Comparison of ENCODE assay signal across 19 mouse cellular contexts in the genomic region with DNA sequence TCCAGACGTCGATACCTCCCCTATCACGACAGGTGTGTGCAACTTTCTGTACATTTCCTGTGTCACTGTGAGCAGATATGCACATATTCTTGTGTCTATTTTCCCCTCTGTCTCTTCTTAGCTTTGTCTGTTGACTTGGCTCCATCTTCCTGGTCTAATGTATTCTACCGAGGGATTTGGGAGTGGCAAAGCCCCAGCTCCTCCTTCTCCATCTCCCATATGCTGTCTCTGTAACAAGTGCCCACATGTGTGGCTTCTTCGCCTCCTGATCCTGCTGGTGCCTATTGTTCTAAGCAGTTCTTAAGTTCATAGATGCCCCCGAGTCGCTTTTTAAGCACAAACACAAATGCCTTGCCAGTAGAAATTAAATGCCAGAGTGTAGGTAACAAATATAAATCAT.
DNase-seq lines count a peak whose midpoint lies in the region; ATAC-seq lines count a peak whose summit lies in the region.
"Had no signal": no experiment of that assay in that cellular context is flagged by ENCODE, and none has a peak within 500 bp of the region (broad histone marks: within the 10 kb centered on the region; RNA-seq: fewer than 3 reads in every experiment).

No protein-coding gene starts in this region.

- H3K36me3 ChIP-seq in hindbrain, embryonic 10.5 days, result no peaks in the 10 kb centered on the region
- no peaks in the 10 kb centered on the region for H3K36me3 ChIP-seq in hindbrain, embryonic 11.5 days (ENCODE audit: control insufficient read depth, insufficient read depth, low read length)
- no peaks in the 10 kb centered on the region for H3K36me3 ChIP-seq in neural tube, embryonic 13.5 days
- H3K36me3 ChIP-seq in neural tube, embryonic 15.5 days, result no peaks in the 10 kb centered on the region
- H3K36me3 ChIP-seq in hindbrain, embryonic 13.5 days, result no peaks in the 10 kb centered on the region
- H3K36me3 ChIP-seq: heart, embryonic 13.5 days; liver, embryonic 13.5 days; lung, embryonic 15.5 days had no signal

- no peak overlapping the region for H3K9ac ChIP-seq in hindbrain, embryonic 11.5 days (ENCODE audit: low read depth, low read length)
- no peak overlapping the region for H3K9ac ChIP-seq in neural tube, embryonic 13.5 days
- no peak overlapping the region for H3K9ac ChIP-seq in neural tube, embryonic 15.5 days (replicated peaks)
- H3K9ac ChIP-seq in hindbrain, embryonic 13.5 days, result no peak overlapping the region
- H3K9ac ChIP-seq: heart, embryonic 13.5 days; liver, embryonic 13.5 days; lung, embryonic 15.5 days had no signal

- 77% methylated on average over 7 of the region's 7 CpGs for WGBS in hindbrain, embryonic 10.5 days
- 81% methylated on average over 7 of the region's 7 CpGs for WGBS in hindbrain, embryonic 11.5 days
- 68% methylated on average over 7 of the region's 7 CpGs for WGBS in neural tube, embryonic 13.5 days
- 65% methylated on average over 7 of the region's 7 CpGs for WGBS in neural tube, embryonic 15.5 days
- 70% methylated on average over 7 of the region's 7 CpGs for WGBS in hindbrain, embryonic 13.5 days

- no peak overlapping the region for H3K4me3 ChIP-seq in hindbrain, embryonic 10.5 days
- no peak overlapping the region for H3K4me3 ChIP-seq in hindbrain, embryonic 11.5 days (ENCODE audit: low read depth, low read length)
- H3K4me3 ChIP-seq in neural tube, embryonic 13.5 days, result no peak overlapping the region
- no peak overlapping the region for H3K4me3 ChIP-seq in neural tube, embryonic 15.5 days (replicated peaks)
- H3K4me3 ChIP-seq in hindbrain, embryonic 13.5 days, result no peak overlapping the region
- H3K4me3 ChIP-seq: heart, embryonic 13.5 days; liver, embryonic 13.5 days; lung, embryonic 15.5 days had no signal

- H3K9me3 ChIP-seq in hindbrain, embryonic 10.5 days, result no peaks in the 10 kb centered on the region
- H3K9me3 ChIP-seq in hindbrain, embryonic 11.5 days (ENCODE audit: control insufficient read depth, low read length), result no peaks in the 10 kb centered on the region
- H3K9me3 ChIP-seq in neural tube, embryonic 13.5 days, result no peaks in the 10 kb centered on the region
- H3K9me3 ChIP-seq in neural tube, embryonic 15.5 days (replicated peaks), result no peaks in the 10 kb centered on the region
- H3K9me3 ChIP-seq in hindbrain, embryonic 13.5 days, result no peaks in the 10 kb centered on the region
- H3K9me3 ChIP-seq: heart, embryonic 13.5 days; liver, embryonic 13.5 days; lung, embryonic 15.5 days had no signal

- H3K27ac ChIP-seq in hindbrain, embryonic 10.5 days, result 0 out of 2 replicates have a peak overlapping the region, but pooled peaks have one; percentile 12
- no peak overlapping the region for H3K27ac ChIP-seq in hindbrain, embryonic 11.5 days (ENCODE audit: low read depth, low read length)
- peak overlapping the region; percentile 38 for H3K27ac ChIP-seq in neural tube, embryonic 13.5 days (replicated peaks)
- H3K27ac ChIP-seq in neural tube, embryonic 15.5 days (replicated peaks), result no peak overlapping the region
- peak overlapping the region; percentile 42 for H3K27ac ChIP-seq in hindbrain, embryonic 13.5 days
- H3K27ac ChIP-seq: heart, embryonic 13.5 days; liver, embryonic 13.5 days; lung, embryonic 15.5 days had no signal

- no peak overlapping the region for H3K4me2 ChIP-seq in hindbrain, embryonic 11.5 days (replicated peaks; ENCODE audit: low read depth, low read length)
- no peak overlapping the region; the same call in 1 of the 2 replicates for H3K4me2 ChIP-seq in neural tube, embryonic 13.5 days
- H3K4me2 ChIP-seq in neural tube, embryonic 15.5 days, result no peak overlapping the region
- H3K4me2 ChIP-seq in hindbrain, embryonic 13.5 days, result no peak overlapping the region
- H3K4me2 ChIP-seq: liver, embryonic 13.5 days; lung, embryonic 15.5 days had no signal

- H3K4me1 ChIP-seq in hindbrain, embryonic 10.5 days (replicated peaks), result peaks cover 33% of the 10 kb centered on the region
- H3K4me1 ChIP-seq in hindbrain, embryonic 11.5 days (replicated peaks; ENCODE audit: control insufficient read depth, insufficient read depth, low read length), result no peaks in the 10 kb centered on the region
- H3K4me1 ChIP-seq in neural tube, embryonic 13.5 days (replicated peaks), result peaks cover 49% of the 10 kb centered on the region
- peaks cover 34% of the 10 kb centered on the region for H3K4me1 ChIP-seq in neural tube, embryonic 15.5 days
- H3K4me1 ChIP-seq in hindbrain, embryonic 13.5 days (replicated peaks), result peaks cover 54% of the 10 kb centered on the region
- H3K4me1 ChIP-seq: liver, embryonic 13.5 days; lung, embryonic 15.5 days had no signal

- no peaks in the 10 kb centered on the region for H3K27me3 ChIP-seq in hindbrain, embryonic 10.5 days (ENCODE audit: insufficient read depth, poor library complexity, severe bottlenecking)
- H3K27me3 ChIP-seq in hindbrain, embryonic 11.5 days (ENCODE audit: control insufficient read depth, insufficient read depth, low read length), result no peaks in the 10 kb centered on the region
- H3K27me3 ChIP-seq in neural tube, embryonic 13.5 days, result no peaks in the 10 kb centered on the region
- no peaks in the 10 kb centered on the region for H3K27me3 ChIP-seq in neural tube, embryonic 15.5 days (replicated peaks)
- H3K27me3 ChIP-seq in hindbrain, embryonic 13.5 days, result no peaks in the 10 kb centered on the region
- H3K27me3 ChIP-seq: liver, embryonic 13.5 days; lung, embryonic 15.5 days; Patski had no signal

- DNase-seq in hindbrain, embryonic 10.5 days (ENCODE audit: low spot score), result no peak
- no peak for DNase-seq in hindbrain, embryonic 11.5 days (ENCODE audit: low spot score)
- DNase-seq in natural killer cell, adult 2 months (ENCODE audit: low spot score in 2 of 2), result no peak
- no peak for DNase-seq in retina, postnatal 1 day
- DNase-seq: adrenal gland, postnatal 14 days; cerebellum, adult 8-10 months; heart, adult 11 months; kidney, adult 8-10 months; kidney, postnatal 36 days; liver, embryonic 13.5 days; thymus, postnatal 25 days had no signal

- no peak for ATAC-seq in hindbrain, embryonic 11.5 days (ENCODE audit: low FRiP score)
- no peak for ATAC-seq in neural tube, embryonic 13.5 days (ENCODE audit: low read depth)
- ATAC-seq in neural tube, embryonic 15.5 days (ENCODE audit: low FRiP score), result no peak
- ATAC-seq in hindbrain, embryonic 13.5 days (ENCODE audit: low FRiP score), result no peak
- no peak for ATAC-seq in CD4-positive, CD25-positive, alpha-beta regulatory T cell, adult 4 months
- ATAC-seq: activated CD4-positive, CD25-positive, alpha-beta regulatory T cell, adult 4 months; Patski had no signal

Comparison
In these comparisons a context has a peak if more than half of its experiments do, and no peak if none do; other contexts are left out.
1. H3K27ac ChIP-seq: peak in hindbrain, embryonic 10.5 days (single experiment), neural tube, embryonic 13.5 days (single experiment) and hindbrain, embryonic 13.5 days (single experiment); none in hindbrain, embryonic 11.5 days (single experiment) and neural tube, embryonic 15.5 days (single experiment).